Mouse (Mus musculus): Measurements from ENCODE around the gene Il12rb1. TPM values are rescaled to one million over a fixed set of nuclear protein-coding genes. Genes with fewer than 3 reads are reported as not detected.
A peak's percentile ranks its signal among the peaks of the same experiment; 100 is the strongest.

Gene Il12rb1
- polyA plus RNA-seq, 1 experiment from 2014 or later: not detected

GRCm38 (mm10) chr8:70863956-70864711, 55.9 kb downstream of the Il12rb1 start:
- Histone ChIP-seq H3K27ac (replicated peaks) (peak overlapping the region; percentile 97), H3K9me3 (no peaks in the 10 kb centered on the region), H3K36me3 (peaks cover 8% of the 10 kb centered on the region), H3K4me1 (replicated peaks) (peaks cover 68% of the 10 kb centered on the region), H3K9ac (peak overlapping the region; percentile 80), H3K27me3 (peaks cover 17% of the 10 kb centered on the region; the same call in 1 of the 2 replicates), H3K4me2 (peak overlapping the region; percentile 96), H3K4me3 (peak overlapping the region; percentile 58)
- WGBS: 1% methylated on average over 46 of the region's 46 CpGs
- no peak for ATAC-seq (ENCODE audit: low read depth)

GRCm38 (mm10) chr8:70864712-70865221, 56.5 kb downstream of the Il12rb1 start:
- peak overlapping the region; percentile 80 for H3K9ac ChIP-seq
- H3K4me1 ChIP-seq (replicated peaks): peaks cover 72% of the 10 kb centered on the region
- H3K27me3 ChIP-seq: peaks cover 17% of the 10 kb centered on the region; the same call in 1 of the 2 replicates
- under 1% methylated on average over 24 of the region's 24 CpGs for WGBS
- peak overlapping the region; percentile 58 for H3K4me3 ChIP-seq
- H3K27ac ChIP-seq (replicated peaks): peak overlapping the region; percentile 97
- peak; percentile 21 for ATAC-seq (ENCODE audit: low read depth)
- H3K9me3 ChIP-seq: no peaks in the 10 kb centered on the region
- peaks cover 8% of the 10 kb centered on the region for H3K36me3 ChIP-seq
- H3K4me2 ChIP-seq: peak overlapping the region; percentile 96

- Histone ChIP-seq H3K4me1 (replicated peaks) (peaks cover 74% of the 10 kb centered on the region), H3K4me3 (peak overlapping the region; percentile 58), H3K9ac (peak overlapping the region; percentile 80), H3K27me3 (peaks cover 17% of the 10 kb centered on the region; the same call in 1 of the 2 replicates), H3K9me3 (no peaks in the 10 kb centered on the region), H3K27ac (replicated peaks) (peak overlapping the region; percentile 97), H3K4me2 (peak overlapping the region; percentile 96), H3K36me3 (peaks cover 8% of the 10 kb centered on the region)
- peak; percentile 81 for ATAC-seq (ENCODE audit: low read depth)
- under 1% methylated on average over 46 of the region's 46 CpGs for WGBS
Measured at GRCm38 (mm10) chr8:70865350-70866000, 57.2 kb downstream of the Il12rb1 start.

- H3K4me1 ChIP-seq (replicated peaks): peaks cover 74% of the 10 kb centered on the region
- 7% methylated on average over 12 of the region's 12 CpGs for WGBS
Measured at GRCm38 (mm10) chr8:70866001-70866520, 57.8 kb downstream of the Il12rb1 start.

GRCm38 (mm10) chr8:70866566-70866965, 58.3 kb downstream of the Il12rb1 start:
- 0 out of 2 replicates have a peak overlapping the region, but pooled peaks have one; percentile 8 for H3K9ac ChIP-seq
- H3K27ac ChIP-seq (replicated peaks): peak overlapping the region; percentile 93
- H3K4me3 ChIP-seq: peak overlapping the region; percentile 58
- 81% methylated on average over 7 of the region's 7 CpGs for WGBS
- H3K27me3 ChIP-seq: peaks cover 14% of the 10 kb centered on the region; the same call in 1 of the 2 replicates
- peaks cover 8% of the 10 kb centered on the region for H3K36me3 ChIP-seq
- H3K4me2 ChIP-seq: peak overlapping the region; percentile 96
- peaks cover 75% of the 10 kb centered on the region for H3K4me1 ChIP-seq (replicated peaks)
- H3K9me3 ChIP-seq: no peaks in the 10 kb centered on the region
- no peak for ATAC-seq (ENCODE audit: low read depth)

More at GRCm38 (mm10) chr8:70866001-70866520, 57.8 kb downstream of the Il12rb1 start:
- Histone ChIP-seq H3K4me3 (peak overlapping the region; percentile 58), H3K9me3 (no peaks in the 10 kb centered on the region), H3K36me3 (peaks cover 8% of the 10 kb centered on the region), H3K27ac (replicated peaks) (peak overlapping the region; percentile 93), H3K4me2 (peak overlapping the region; percentile 96), H3K9ac (peak overlapping the region; percentile 61), H3K27me3 (peaks cover 17% of the 10 kb centered on the region; the same call in 1 of the 2 replicates)
- peak; percentile 15 for ATAC-seq (ENCODE audit: low read depth)

DNA sequence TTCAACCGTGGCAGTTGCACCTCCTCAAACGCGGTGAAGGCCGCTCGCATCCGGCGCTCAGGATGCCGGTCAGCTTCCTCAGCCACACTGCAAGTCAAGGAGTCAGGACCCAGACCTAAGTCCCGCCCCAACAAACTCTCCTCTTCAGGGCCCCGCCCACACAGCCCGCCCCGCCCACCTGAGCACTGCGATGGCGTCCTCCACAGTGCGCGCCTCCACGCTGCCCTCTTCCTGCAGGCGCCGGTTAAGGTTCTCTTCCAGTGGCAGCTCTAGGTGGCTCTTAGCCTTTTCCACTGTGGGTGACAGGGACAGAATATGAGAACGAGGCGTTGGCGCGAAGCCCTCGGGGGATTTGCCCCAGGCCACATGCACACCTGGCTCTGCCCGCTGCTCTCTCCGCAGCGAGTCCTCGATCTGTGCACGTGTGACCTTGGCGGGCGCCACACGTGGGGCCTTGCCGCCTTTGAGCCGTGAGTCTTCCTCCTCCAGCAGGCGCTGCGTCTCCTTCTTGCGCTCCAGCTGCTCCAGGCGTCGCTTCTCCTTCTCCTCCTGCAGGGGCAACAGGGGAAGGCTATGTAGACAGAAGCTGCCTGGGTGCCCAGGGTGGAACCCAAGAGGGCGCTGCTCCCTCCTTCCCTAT, 60.4 kb downstream of the Il12rb1 start:
- H3K36me3 ChIP-seq: peaks cover 8% of the 10 kb centered on the region
- WGBS: 15% methylated on average over 40 of the region's 40 CpGs
- H3K9ac ChIP-seq: peak overlapping the region; percentile 56
- peak overlapping the region; percentile 9; the same call in 1 of the 2 replicates for H3K4me3 ChIP-seq
- H3K27me3 ChIP-seq: no peaks in the 10 kb centered on the region
- H3K4me2 ChIP-seq: peak overlapping the region; percentile 43
- H3K4me1 ChIP-seq (replicated peaks): peaks cover 66% of the 10 kb centered on the region
- peak overlapping the region; percentile 85 for H3K27ac ChIP-seq (replicated peaks)
- no peaks in the 10 kb centered on the region for H3K9me3 ChIP-seq
- no peak for ATAC-seq (ENCODE audit: low read depth)

- H3K4me3 ChIP-seq: no peak overlapping the region
- peak overlapping the region; percentile 85 for H3K27ac ChIP-seq (replicated peaks)
- H3K9me3 ChIP-seq: no peaks in the 10 kb centered on the region
- no peak for ATAC-seq (ENCODE audit: low read depth)
- H3K9ac ChIP-seq: peak overlapping the region; percentile 56
- peak overlapping the region; percentile 43 for H3K4me2 ChIP-seq
- WGBS: 36% methylated on average over 5 of the region's 5 CpGs
- H3K4me1 ChIP-seq (replicated peaks): peaks cover 61% of the 10 kb centered on the region
- peaks cover 8% of the 10 kb centered on the region for H3K36me3 ChIP-seq
- H3K27me3 ChIP-seq: no peaks in the 10 kb centered on the region
Measured at GRCm38 (mm10) chr8:70869199-70869571, 60.9 kb downstream of the Il12rb1 start.

DNA sequence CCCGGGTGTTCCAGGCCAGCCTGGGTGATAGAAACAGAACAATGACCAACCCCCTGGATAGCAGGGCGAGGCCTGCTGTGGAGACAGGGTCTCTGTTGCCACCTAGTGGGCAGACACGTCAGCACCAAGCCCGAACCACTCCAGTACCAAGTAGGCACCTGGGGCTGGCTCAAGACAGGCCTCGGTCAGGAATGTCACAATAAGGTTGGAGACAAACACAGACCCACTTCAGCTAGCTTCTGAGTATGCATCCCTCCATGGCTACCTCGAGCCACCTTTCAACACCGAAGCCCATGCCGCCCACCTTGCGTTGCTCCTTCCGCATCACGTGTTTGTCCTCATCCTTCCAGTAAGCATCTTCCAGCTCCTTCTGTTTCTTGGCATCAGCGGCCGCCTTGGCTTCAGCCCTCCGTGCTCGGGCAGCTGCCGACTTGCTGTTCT, 61.4 kb downstream of the Il12rb1 start:
- Histone ChIP-seq H3K27me3 (no peaks in the 10 kb centered on the region), H3K9me3 (no peaks in the 10 kb centered on the region), H3K27ac (replicated peaks) (peak overlapping the region; percentile 85), H3K36me3 (peaks cover 8% of the 10 kb centered on the region), H3K4me1 (replicated peaks) (peaks cover 57% of the 10 kb centered on the region), H3K4me3 (no peak overlapping the region), H3K4me2 (peak overlapping the region; percentile 43; the same call in 1 of the 2 replicates), H3K9ac (peak overlapping the region; percentile 56)
- no peak for ATAC-seq (ENCODE audit: low read depth)
- 49% methylated on average over 16 of the region's 16 CpGs for WGBS

Small RNAs within 50 kb of the gene (microRNA-seq; reads per million reads assigned to microRNA genes)
- gene Mir7240: not detected

Other genes starting within 250 kb of the Il12rb1 start
- gene Isyna1, start 214.1 kb upstream of the Il12rb1 start, polyA plus RNA-seq (2015; fragmentation: Nextera tagmentation; extraction: Ambion mirVana): 113 and 115 TPM in 2 replicates
- 117 and 141 TPM in 2 replicates for gene Ssbp4, start 199.6 kb upstream of the Il12rb1 start, polyA plus RNA-seq (2015; fragmentation: Nextera tagmentation; extraction: Ambion mirVana)
- gene Lrrc25, start 192.3 kb upstream of the Il12rb1 start, polyA plus RNA-seq (2015; fragmentation: Nextera tagmentation; extraction: Ambion mirVana): 1.5 and 1.8 TPM in 2 replicates
- gene Gdf15, start 176.0 kb upstream of the Il12rb1 start, polyA plus RNA-seq (2015; fragmentation: Nextera tagmentation; extraction: Ambion mirVana): not detected in 2 replicates
- gene Pgpep1, start 148.1 kb upstream of the Il12rb1 start, polyA plus RNA-seq (2015; fragmentation: Nextera tagmentation; extraction: Ambion mirVana): 102 and 108 TPM in 2 replicates
- gene Lsm4, start 135.2 kb upstream of the Il12rb1 start, polyA plus RNA-seq (2015; fragmentation: Nextera tagmentation; extraction: Ambion mirVana): 214 and 215 TPM in 2 replicates
- gene Jund, start 109.5 kb upstream of the Il12rb1 start, polyA plus RNA-seq (2015; fragmentation: Nextera tagmentation; extraction: Ambion mirVana): 108 and 112 TPM in 2 replicates
- gene Iqcn, start 105.0 kb upstream of the Il12rb1 start, polyA plus RNA-seq (2015; fragmentation: Nextera tagmentation; extraction: Ambion mirVana): 0.08 and 0.17 TPM in 2 replicates
- gene Gm3336, start 89.9 kb upstream of the Il12rb1 start, polyA plus RNA-seq (2015; fragmentation: Nextera tagmentation; extraction: Ambion mirVana): not detected in 2 replicates
- 0.18 and 0.26 TPM in 2 replicates for gene Pde4c, start 84.7 kb upstream of the Il12rb1 start, polyA plus RNA-seq (2015; fragmentation: Nextera tagmentation; extraction: Ambion mirVana)
- 402 and 417 TPM in 2 replicates for gene Rab3a, start 53.8 kb upstream of the Il12rb1 start, polyA plus RNA-seq (2015; fragmentation: Nextera tagmentation; extraction: Ambion mirVana)
- gene Mpv17l2, start 47.5 kb upstream of the Il12rb1 start, polyA plus RNA-seq (2015; fragmentation: Nextera tagmentation; extraction: Ambion mirVana): 46.1 and 54.5 TPM in 2 replicates
- gene Pik3r2, start 31.7 kb upstream of the Il12rb1 start, polyA plus RNA-seq (2015; fragmentation: Nextera tagmentation; extraction: Ambion mirVana): 88.9 and 93.7 TPM in 2 replicates
- 15.8 and 17.6 TPM in 2 replicates for gene Mast3, start 3.4 kb upstream of the Il12rb1 start, polyA plus RNA-seq (2015; fragmentation: Nextera tagmentation; extraction: Ambion mirVana)
- 7.8 TPM in 2 replicates for gene Arrdc2, start 31.3 kb downstream of the Il12rb1 start, polyA plus RNA-seq (2015; fragmentation: Nextera tagmentation; extraction: Ambion mirVana)
- gene Kcnn1, start 54.8 kb downstream of the Il12rb1 start, polyA plus RNA-seq (2015; fragmentation: Nextera tagmentation; extraction: Ambion mirVana): 17.5 and 17.9 TPM in 2 replicates
- 148 and 156 TPM in 2 replicates for gene Ccdc124, start 65.5 kb downstream of the Il12rb1 start, polyA plus RNA-seq (2015; fragmentation: Nextera tagmentation; extraction: Ambion mirVana)
- gene Slc5a5, start 84.3 kb downstream of the Il12rb1 start, polyA plus RNA-seq (2015; fragmentation: Nextera tagmentation; extraction: Ambion mirVana): 1.6 TPM in 2 replicates
- gene Rpl18a, start 89.0 kb downstream of the Il12rb1 start, polyA plus RNA-seq (2015; fragmentation: Nextera tagmentation; extraction: Ambion mirVana): 2,220 and 2,572 TPM in 2 replicates
- 55.4 and 60.7 TPM in 2 replicates for gene Map1s, start 97.5 kb downstream of the Il12rb1 start, polyA plus RNA-seq (2015; fragmentation: Nextera tagmentation; extraction: Ambion mirVana)

Data from neural tube, embryonic 13.5 days (tissue).